Mouse (Mus musculus): ENCODE measurements at regions not wholly inside any gene's neighbourhood (a gene's known extent, or its start where the extent isn't known, plus 50 kb on each side); places are given as distances from the start of the nearest gene placed in this dataset.

DNA sequence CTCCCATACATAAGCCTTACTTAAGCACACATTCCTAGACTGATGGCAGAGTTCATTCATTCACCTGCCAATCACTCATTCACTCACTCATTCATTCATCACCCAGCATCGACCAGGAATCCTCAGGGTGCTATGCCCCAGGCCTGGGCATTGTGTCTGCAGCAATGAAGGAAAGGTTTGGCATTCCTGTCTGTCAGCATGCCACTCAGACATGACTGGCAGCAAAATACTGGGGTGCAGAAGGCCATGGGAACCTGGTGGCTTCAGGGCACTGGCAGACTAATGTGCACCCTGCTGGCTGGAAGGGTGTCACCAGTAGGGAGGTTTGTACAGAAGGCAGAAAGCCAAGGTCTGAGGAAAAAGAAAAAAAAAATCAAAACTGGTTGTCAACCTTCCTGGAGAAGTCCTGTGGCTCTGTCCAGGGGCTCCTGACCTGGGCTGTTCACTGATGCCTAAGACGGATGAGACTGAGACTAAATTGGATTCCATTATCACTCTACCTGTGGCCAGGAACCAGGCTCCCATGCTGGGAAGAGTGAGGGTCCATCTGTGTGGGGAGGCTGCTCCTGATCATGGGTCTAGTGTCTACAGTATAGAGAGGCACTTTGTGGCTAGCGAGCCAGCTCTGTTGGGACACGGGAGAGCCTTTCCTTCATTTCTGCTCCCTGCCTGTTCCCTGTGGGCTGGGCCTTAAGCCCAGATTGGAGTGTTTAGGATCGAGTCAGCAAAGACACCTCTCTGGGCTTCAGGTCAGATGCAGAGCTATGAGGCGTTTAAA lies 104.1 kb downstream of the Cstad start:
- DNase-seq: no peak

DNA sequence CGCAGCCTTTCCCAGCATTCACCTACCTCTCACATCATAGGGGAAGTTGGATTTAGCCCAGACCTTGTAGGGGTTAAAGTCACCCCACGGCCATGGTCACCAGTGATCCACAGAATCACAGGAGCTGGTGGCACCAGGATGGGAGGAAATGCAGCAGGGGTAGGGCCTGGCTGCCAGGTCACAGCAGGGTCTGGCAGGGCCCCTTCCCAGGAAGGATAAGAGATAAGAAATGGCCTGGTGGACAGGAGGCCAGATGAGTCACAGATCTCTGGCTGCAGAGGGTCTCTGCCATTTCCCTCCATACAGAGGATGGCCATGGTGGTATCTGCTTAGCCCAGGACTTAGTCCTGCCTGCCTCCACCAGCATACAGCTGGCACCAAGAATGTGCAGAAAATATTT lies 103.0 kb downstream of the Cstad start:
- no peak for DNase-seq

DNA sequence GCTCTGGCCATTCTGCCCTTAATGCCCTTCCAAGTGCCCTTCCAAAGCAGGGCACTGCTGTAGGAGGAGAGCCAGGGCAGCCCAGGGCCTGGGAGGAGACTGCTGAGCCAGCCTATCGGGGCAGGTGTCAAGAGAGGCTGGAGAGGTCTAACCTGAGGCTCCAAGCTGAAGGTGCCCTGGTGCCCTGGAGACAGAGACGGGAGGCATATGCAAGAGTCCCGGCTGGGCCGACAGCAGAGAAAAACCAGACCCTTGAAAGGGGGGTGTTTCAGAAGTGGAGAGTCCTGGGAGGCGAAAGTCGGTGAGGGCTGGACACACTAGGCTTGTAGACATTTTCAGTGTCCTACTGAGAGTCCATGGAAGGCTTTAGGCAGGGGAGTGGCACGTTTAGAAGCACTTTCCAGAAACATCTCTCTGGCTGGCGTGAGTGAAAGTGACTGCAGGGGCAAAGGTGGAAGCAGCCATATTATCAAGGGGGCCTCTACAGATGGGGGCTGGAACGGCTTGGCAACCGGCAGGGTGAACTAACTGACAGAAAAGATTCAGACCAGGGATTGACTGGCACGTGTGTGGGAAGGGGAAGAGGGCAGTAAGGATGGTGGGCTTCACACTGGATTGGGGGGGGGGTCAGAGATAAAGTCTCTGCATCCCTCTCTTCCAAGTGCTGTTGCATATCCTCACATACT lies 101.1 kb downstream of the Cstad start:
- DNase-seq: no peak

DNA sequence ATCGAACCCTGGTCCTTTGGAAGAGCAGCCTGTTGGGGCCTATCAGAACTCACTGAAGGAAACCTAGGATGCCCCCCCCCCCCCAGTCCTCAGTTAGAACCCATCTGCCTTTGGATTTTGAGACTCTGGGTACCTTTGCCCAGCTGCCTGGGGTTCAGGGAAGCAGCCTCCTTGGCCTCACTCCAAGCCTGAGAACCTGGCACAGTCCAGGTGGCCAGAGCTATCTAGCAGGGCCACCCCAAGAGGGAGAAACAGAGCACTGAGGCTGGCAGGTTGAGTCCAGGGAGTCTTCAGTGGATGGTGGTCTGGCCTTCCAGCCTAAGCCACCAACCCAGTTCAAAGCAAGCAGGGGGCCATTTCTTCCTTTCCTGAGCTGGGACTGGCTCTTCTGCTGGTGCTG lies 100.2 kb downstream of the Cstad start:
- DNase-seq: no peak

DNA sequence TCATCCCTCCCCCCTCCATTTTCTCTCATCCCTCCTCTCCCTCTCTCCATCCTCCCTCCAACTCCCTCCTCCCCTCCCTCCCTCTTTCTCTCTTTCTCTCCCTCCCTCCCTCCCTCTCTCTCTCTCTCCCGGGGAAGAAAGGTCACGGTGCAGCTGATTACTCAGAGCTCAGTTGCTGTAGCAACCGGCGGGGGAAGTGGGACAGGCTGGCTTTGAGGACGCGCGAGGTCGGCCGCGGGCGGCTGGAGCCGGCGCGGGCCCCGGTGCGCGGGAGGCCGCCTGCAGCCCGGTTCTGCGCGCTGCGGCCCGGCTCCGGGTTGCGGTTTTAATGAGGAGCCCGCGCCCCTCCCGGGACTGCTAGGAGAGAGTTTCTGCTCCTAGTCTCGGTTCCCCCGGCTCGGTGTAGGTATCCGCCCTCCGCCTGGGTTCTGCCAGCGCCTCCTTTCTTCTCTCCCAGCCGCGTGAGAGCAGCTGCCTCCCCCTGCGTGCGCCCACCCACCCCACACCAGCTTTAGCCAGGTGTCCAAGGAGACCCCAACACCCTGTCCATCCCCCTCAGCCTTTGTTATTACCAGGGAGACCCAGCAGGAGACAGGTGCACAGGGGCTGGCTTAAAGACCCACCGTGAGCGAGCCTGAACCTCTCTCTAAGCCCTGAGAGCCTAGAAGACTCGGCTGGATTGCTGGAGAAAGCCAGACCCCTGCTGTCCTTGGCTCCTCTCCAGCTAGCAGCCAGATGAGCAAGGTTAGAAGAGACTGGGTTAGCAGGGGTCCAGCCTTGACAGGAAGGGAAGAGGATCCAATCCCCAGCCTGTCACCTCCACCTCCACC lies 98.6 kb downstream of the Cstad start:
- peak; percentile 93 for DNase-seq

DNA sequence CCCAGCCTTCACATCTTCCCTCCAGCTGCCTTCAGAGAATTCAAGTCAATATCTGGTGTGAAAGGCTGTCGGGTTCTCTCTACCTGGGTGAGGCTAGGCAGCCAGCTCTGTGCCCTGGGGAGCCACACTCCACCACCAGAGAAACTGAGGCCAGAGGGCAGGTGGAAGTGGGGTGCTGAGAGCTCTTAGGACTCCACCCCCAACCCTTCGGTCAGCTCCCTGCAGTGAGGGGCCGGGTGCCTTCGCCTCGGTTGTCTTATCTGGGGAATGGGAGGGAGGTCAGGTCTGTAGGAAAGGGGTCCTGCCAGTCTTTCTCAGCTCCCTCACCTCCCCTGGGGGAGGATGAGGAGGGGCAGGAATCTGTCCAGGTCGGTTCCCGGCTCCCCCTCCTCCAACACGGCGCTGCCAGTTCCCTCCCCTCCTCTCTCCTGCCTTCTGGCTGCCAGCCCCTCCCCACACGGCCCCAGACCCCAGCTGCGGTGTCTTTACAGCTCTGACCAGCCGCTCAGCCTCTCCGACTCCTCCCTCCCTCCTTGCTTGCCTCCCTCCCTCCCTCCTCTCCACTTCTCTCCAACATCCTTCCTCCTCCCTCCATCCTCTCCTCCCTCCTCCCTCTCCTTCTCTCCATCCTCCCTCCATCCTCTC lies 97.8 kb downstream of the Cstad start:
- peak; percentile 69 for DNase-seq

DNA sequence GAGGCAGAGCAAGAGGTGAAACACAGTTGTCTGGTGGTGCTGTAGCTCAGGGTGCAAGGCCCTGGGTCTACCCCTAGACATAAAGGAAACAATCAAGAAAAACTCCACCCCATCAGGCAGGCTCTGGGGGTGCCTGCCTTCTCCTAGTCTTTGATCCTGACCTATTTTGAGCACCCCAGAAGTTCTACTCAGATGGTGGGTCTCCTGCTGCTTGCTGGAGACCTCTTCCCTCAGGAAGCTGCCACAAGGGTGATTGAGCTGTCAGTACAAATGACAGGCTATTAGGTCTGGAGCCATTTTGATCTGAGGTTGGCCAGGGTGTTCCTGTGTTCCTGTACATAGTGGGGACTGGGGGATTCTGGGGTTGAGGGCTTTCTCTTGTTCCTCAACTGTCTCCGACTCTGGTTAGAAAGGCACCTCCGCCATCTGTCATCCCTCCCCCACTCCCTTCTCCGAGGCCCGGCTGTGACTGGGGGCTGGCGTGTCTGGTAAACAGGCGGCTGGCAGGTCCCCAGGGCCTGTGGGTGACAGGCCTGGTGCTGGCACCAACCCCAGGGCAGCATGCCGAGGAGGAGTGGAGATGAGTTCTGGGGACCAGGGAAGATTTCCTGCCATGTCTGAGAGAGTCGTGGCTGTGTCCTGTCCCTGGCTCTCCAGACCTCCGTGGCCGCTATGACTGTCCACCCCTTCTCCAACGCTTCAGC lies 97.2 kb downstream of the Cstad start:
- DNase-seq: peak; percentile 95

DNA sequence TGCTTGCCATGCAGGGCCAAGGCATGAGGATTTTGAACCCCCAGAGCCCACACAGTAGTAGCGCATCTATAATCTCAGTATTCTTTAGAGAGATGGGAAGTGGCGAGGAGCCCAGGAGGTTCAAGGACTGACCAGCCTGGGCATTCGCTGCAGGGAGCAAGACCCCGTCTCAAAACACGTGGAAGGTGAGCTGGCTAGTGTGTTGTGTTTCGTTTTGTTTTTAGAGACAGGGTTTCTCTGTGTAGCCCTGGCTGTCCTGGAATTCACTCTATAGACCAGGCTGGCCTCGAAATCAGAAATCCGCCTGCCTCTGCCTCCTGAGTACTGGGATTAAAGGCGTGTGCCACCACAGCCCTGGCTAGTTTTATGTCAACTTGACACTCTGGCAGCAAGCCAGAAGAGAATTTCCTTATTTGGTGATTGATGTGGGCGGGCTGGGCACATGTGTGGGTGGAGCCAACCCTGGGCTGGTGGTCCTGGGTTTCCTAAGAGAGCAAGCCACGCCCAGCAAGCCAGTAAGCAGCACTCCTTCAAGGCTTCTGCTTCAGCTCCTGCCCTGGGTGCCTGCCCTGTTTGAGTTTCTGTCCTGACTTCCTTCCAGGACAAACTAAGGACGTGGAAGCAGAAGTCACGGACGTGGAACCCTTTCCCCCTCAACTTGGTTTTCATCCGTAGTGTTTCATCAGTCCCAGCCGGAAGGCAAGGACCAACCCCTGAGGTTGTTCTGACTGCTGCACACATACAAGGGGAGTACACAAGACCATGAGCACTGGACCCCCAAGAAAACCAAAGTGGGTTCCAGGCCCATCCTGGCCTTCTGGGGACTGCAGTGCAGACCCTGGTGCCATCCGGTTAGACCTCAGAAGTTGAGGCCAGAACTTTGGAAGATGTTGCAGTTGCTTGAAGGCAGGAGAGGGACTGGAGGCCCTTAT lies 96.4 kb downstream of the Cstad start:
- no peak for DNase-seq

DNA sequence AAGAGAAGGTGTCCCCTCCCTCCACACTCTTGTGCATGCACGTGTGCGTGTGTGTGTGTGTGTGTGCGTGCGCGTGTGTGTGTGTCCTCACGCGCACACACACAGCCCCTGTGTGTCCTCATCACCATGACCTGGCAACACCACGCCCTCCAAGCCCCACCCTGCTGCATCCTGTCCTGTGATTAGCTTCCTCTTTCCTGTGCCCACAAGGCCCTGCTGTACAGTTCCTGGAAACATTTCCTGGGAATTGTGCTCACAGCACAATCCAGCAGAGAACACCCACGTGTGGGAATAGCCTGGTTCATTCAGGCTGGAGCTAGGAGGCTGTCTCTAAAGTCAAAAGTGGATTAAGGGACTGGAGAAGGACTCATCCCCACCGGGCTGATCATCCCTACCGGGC lies 95.5 kb downstream of the Cstad start:
- DNase-seq: no peak

DNA sequence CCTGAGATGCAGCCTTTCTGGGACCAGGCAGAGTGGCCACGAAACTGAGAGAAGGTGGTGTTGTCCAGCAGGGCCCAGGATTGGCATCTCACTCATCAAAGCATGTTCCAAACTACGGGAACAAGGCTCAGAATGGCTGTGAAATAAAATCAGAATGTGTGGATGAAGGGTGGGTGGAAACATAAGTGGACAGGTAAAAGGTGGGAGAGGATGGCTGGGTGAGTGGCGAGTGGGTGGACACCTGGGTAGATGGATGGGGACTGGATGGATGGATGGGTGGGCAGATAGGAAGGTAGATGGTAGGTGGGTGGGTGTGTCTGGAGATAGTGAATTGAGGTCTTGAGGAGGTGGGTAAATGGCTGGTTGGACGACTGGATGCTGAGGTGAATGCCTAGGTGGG lies 93.6 kb downstream of the Cstad start:
- DNase-seq: no peak

DNA sequence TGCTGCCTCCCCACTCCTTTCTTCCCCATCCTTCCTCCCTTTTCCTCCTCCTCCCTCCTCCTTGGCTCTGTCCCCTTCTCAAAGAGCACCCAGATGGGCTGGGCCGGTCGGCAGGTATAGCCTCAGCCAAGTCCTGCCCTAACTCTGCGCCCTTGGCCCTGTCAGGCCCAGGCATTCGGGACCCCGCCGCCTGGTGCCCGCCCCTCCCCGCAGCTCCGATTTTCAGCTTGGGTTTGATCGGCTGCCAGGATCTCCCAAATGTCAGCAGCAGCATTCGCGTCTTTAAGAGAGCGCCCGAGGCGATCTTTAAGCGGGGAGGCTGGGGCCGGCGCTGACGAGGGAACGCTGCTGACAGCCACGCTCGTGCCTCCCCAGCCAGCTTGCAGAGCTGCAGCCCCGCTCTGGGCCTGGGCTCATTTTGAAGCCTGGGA lies 92.3 kb downstream of the Cstad start:
- DNase-seq: peak; percentile 69

DNA sequence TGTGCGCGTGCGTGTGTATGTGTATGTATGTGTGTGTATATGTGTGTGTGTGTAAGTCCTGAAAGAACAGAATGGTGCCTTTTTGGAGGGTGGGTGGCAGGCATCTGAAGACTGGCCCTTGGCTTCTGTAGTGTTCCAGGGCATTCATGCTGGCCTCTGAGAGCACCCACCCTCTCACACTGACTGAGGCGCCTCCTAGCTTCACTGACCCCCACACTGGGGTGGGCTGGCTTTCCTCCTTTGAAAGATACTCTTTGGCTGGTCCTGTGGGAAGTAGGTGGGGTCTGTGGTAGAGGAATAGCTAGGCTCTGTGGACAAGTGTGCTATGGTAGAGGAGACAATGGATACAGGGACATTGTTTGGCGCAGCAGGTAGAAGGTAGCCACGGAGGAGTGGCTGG lies 91.5 kb downstream of the Cstad start:
- DNase-seq: no peak

DNA sequence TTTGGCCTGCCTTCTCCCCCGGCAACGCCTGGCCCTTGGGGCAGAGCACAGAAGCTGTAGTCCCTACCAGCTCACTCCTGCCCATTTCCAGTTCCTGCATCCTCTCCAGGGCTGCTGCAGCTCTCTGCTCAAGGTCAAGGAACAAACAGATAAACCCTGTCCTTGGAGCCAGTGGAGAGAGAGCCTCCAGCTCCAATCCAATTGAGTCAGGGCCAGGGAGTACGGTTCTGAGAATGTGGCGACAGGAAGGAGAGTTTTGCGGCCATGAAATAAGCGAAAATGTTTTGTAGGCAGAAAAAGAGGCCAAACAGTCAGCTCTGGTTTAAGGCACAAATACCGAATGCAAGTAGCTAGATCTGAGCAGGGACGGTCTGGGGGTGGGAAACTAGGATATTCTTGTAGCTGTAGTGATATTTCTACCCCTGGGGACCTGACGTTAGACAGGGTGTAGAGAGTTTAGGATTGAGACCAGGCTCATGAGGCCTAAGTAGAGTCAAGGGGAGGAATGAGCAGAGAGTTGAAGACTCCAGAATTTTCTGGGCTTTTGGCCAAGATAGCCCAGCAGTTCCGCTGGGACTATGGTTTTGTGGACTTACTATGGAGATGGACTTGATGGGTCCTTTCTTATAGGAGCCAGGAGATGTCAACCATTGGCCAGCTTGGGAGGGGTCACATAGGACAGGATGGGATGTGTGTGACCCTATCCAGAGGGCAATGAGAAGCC lies 90.5 kb downstream of the Cstad start:
- no peak for DNase-seq

DNA sequence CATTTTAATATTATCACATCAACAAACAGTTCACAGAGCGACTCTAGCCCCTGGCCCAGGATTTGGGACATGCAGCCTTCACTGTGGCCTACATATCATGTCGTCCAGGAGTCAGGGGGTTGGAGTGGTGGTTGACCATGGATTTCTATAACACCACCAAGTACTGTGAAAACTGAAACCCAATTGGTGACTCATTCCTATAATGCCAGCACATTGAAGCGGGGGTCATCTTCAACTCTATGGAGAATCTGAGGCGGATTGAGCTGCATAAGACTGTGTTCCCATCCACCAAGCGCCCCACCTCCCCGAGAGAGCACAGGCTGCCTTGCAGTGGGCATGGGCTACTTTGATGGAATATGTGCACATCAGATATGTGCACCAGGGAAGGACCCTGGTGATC lies 89.6 kb downstream of the Cstad start:
- no peak for DNase-seq

DNA sequence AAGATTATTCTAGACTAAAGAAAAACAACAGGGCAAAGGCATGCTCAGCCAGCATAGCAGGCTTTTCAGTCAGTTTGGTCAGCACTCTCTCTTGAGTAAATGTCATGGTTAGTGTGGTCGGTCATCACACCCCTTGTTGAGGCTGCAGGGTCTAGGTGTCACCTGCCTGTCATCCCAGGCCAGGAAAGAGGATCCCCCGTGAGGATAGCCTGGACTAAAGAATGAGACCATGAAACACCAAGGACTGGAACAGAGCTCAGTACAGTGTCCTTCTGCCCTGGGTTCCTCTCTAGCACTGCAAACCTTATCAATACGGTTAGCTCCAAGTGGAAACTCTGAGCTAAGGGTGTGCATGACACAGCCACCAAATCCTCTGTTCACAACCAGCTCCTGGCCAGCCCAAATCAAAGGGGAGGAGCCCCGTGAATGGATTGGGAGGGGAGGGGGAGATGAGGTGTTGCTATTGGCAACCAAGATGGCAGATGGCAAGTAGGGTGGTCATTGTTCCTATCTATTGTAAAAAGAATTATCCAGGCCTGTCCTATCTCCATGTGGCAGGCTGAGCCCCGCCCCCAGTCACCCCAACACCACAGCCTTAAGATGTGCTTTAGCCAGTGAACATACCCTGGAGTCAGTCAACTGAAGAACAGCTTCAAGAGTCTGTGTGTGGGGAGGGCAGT lies 87.4 kb downstream of the Cstad start:
- no peak for DNase-seq

DNA sequence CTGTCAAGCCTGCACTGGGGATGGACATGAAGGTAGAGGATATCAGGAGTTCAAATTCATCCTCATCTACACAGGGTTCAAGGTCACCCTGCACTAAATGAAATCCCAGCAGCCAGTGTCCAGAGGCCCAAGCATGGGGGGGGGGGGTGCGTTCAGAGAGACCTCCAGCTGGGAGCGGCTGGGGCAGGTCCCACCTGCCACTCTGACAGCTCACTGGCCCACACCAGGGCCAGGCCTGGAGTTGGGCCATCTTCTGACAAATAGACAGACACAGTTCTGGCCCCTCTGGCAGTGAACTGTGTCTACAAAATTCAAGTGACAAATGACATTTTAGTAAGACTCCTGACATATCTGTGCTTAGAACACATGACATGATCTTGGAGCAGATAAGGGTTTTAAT lies 86.8 kb downstream of the Cstad start:
- no peak for DNase-seq

DNA sequence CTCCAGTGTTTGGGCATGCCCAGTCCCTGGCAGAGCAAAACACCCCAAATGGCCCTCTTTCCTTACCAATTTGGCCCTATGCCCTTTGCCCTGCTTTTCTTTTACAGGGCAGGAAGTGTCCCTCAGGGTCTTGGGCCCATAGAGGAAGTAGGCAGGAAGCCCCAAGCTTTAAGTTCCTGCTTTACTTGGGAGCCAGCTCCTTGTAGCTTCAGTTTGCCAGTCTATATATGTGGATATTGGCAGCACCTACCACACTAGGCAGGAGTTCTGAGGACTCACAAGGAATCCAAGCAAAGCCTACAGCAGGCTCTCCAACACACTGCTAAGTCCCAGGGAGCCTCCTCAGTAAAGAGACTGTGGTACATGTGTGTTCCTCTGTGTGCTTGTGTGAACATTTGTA lies 84.2 kb downstream of the Cstad start:
- no peak for DNase-seq

DNA sequence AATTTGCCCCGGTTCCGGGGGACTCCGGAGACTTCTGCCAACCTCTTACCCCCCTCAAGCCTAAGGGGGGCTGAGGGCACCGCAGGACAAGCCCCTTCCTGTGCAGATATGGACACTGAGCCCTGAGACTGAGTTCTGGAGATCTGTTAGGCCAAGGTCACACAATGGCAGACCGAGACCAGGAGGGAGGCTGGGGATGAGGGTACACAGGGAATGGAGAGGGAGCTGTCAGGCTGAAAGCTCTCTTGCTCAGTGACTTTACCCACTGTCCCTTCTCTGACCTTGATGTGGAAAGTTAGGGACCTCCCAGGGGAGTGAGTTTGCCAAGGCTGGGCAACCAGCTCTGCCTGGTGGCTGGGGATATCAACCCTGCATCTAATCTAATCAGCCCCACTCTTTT lies 82.7 kb downstream of the Cstad start:
- no peak for DNase-seq

DNA sequence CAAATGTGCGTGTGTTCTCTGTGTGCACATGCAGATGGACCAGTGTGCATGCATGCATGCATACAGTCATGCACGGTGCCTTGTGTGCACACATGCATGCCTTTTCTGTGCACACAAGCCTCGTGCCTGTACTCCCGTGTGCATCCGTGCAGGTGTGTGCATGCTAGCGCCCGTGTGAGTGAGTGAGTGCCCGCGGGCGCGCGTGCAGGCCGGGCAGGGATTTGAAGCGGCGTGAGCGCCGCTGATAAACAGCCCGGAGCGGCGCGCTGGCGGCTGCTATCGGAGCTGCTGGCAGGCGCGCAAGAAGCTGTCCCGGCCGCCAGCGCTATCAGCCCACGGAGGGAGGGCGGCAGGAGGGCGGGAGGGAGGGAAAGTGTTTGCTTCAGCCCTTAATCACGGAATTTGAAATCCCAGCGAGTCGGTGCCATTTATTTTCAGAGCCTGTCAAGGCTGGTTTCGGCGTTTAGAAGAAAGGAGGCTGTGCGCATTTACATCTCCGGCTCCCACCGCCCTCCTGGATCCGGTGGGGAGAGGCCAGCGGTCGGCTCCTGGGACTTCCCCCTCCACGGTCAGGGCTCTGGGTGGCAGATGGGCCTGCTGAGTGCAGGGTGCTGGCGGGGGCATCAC lies 82.1 kb downstream of the Cstad start:
- DNase-seq: peak; percentile 87

DNA sequence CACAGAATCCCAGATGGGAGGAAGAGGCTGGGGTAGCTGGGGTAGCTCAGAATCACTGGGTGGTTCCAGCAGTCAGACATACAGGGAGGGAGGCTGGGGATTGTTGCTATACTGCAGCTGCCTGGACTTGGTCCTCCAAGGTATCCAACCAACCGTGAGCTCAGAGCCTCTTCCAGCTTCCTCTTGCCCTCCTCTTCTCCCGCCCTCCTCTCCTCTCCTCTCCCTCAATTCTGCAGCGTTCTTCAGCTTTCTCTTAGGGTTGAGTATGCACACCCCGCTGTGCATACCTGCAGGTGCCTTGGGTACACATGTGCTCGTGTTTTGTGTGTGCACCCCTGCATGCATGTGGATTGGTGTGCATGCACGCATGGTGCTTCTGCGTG lies 81.6 kb downstream of the Cstad start:
- peak; percentile 48 for DNase-seq

All from right cerebral cortex, adult 18-20 months (tissue).